In the genomic region with DNA sequence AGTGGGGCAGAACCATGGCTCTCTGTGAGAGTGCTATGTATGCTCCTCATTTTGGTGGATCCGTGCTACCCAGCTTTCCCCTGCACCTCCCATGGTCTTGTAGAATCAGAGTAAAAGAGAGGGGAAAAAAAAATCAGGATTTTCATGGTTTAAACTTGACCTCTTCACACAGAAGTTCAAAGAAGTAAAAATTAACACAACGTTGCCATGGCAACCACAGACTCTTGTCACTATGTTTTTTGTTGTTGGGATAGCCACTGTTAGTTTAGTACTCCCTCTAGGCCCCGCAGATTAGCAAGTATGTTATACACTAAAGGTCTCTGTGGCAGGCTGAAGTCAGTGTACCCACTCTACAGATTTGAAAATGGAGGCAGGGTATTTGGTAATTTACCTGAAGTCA, we compare ENCODE assay signal across 7 mouse cellular contexts. TPM values are rescaled to one million over a fixed set of nuclear protein-coding genes. Genes with fewer than 3 reads are reported as not detected.
DNase-seq lines count a peak whose midpoint lies in the region; ATAC-seq and TF ChIP-seq lines count a peak whose summit lies in the region.
"Not testable (repeated sequence)": the region's sequence is repeated elsewhere in the genome, so short reads cannot be mapped to it uniquely, and the experiment has no call there.

No protein-coding gene starts in this region.

- TF ChIP-seq CTCF in forebrain, postnatal 0 days (IDR thresholded peaks at IDR 0.05; ENCODE audit: low read depth); kidney, postnatal 0 days (IDR thresholded peaks at IDR 0.05; ENCODE audit: low read depth); lung, embryonic 14.5 days (IDR thresholded peaks at IDR 0.05; ENCODE audit: low read depth): not testable (repeated sequence)

- DNase-seq in ES-CJ7 (ENCODE audit: low read depth, low spot score) (peak; percentile 39), ZHBTc4 (ENCODE audit: low read depth, low spot score) (peak; percentile 66)
- DNase-seq in embryo, embryonic 11 days: peak; percentile 42
- peak; percentile 5 for DNase-seq in forebrain, postnatal 0 days
- peak; percentile 57 for DNase-seq in kidney, postnatal 0 days (ENCODE audit: low spot score)
- DNase-seq in lung, embryonic 14.5 days: peak; percentile 75
- DNase-seq in midbrain, embryonic 14.5 days: peak; percentile 45

- not testable (repeated sequence) for H3K27me3 ChIP-seq in forebrain, postnatal 0 days (ENCODE audit: insufficient read depth, low read length); kidney, postnatal 0 days (ENCODE audit: insufficient read depth, low read length); lung, embryonic 14.5 days (ENCODE audit: insufficient read depth, low read length); midbrain, embryonic 14.5 days (ENCODE audit: control insufficient read depth, insufficient read depth, low read length)

- not testable (repeated sequence) for H3K4me1 ChIP-seq in forebrain, postnatal 0 days (ENCODE audit: insufficient read depth); kidney, postnatal 0 days (replicated peaks; ENCODE audit: insufficient read depth, low read length); lung, embryonic 14.5 days (ENCODE audit: insufficient read depth); midbrain, embryonic 14.5 days (ENCODE audit: control insufficient read depth, insufficient read depth, low read length)

- not testable (repeated sequence) for ATAC-seq in forebrain, postnatal 0 days; kidney, postnatal 0 days (replicated peaks; ENCODE audit: low FRiP score, low read depth); lung, embryonic 14.5 days (ENCODE audit: insufficient read depth); midbrain, embryonic 14.5 days (ENCODE audit: low FRiP score, low TSS enrichment)

- not testable (repeated sequence) for H3K4me2 ChIP-seq in forebrain, postnatal 0 days (ENCODE audit: low read depth); kidney, postnatal 0 days (ENCODE audit: low read length); lung, embryonic 14.5 days; midbrain, embryonic 14.5 days (ENCODE audit: low read length)

- 78% methylated on average over 2 of the region's 3 CpGs for WGBS in forebrain, postnatal 0 days
- 79% methylated on average over 2 of the region's 3 CpGs for WGBS in kidney, postnatal 0 days
- 76% methylated on average over 2 of the region's 3 CpGs for WGBS in lung, embryonic 14.5 days
- WGBS in midbrain, embryonic 14.5 days: 71% methylated on average over 2 of the region's 3 CpGs

- H3K9me3 ChIP-seq in forebrain, postnatal 0 days (ENCODE audit: low read length); kidney, postnatal 0 days (replicated peaks; ENCODE audit: low read length); lung, embryonic 14.5 days (ENCODE audit: low read depth, low read length); midbrain, embryonic 14.5 days (ENCODE audit: control insufficient read depth, low read length): not testable (repeated sequence)

- H3K27ac ChIP-seq in forebrain, postnatal 0 days (ENCODE audit: low read depth, low read length); kidney, postnatal 0 days; lung, embryonic 14.5 days (ENCODE audit: low read depth); midbrain, embryonic 14.5 days (replicated peaks; ENCODE audit: low read depth, low read length): not testable (repeated sequence)

- not testable (repeated sequence) for H3K9ac ChIP-seq in forebrain, postnatal 0 days; kidney, postnatal 0 days (ENCODE audit: low read depth, low read length); lung, embryonic 14.5 days; midbrain, embryonic 14.5 days (replicated peaks; ENCODE audit: low read length)

- H3K36me3 ChIP-seq in forebrain, postnatal 0 days (ENCODE audit: insufficient read depth); kidney, postnatal 0 days (ENCODE audit: insufficient read depth, low read length); lung, embryonic 14.5 days (ENCODE audit: insufficient read depth); midbrain, embryonic 14.5 days (ENCODE audit: control insufficient read depth, insufficient read depth, low read length): not testable (repeated sequence)

- not testable (repeated sequence) for H3K4me3 ChIP-seq in forebrain, postnatal 0 days (ENCODE audit: low read depth, low read length); kidney, postnatal 0 days (replicated peaks; ENCODE audit: low read depth, low read length); lung, embryonic 14.5 days (ENCODE audit: low read depth, low read length); midbrain, embryonic 14.5 days (replicated peaks; ENCODE audit: low read depth, low read length)

RNA-seq across cellular contexts. Expression of gene Dynlt1b, which starts 4.6 kb away (rescaled TPM):
- total RNA-seq in forebrain, postnatal 0 days (2014; rRNA removed): 431 and 543 TPM in 2 replicates
- polyA plus RNA-seq in forebrain, postnatal 0 days (2015; fragmentation: Nextera tagmentation; extraction: Ambion mirVana): 1,167 and 1,337 TPM in 2 replicates
- polyA plus RNA-seq in kidney, postnatal 0 days (2015; fragmentation: Nextera tagmentation; extraction: Ambion mirVana): 569 and 632 TPM in 2 replicates
- 579 and 584 TPM in 2 replicates for polyA plus RNA-seq in lung, embryonic 14.5 days (2014; fragmentation: Nextera tagmentation; extraction: Ambion mirVana)
- polyA plus RNA-seq in midbrain, embryonic 14.5 days (2014; fragmentation: Nextera tagmentation; extraction: Ambion mirVana): 1,329 and 1,495 TPM in 2 replicates

Comparison
In these comparisons a context has a peak if more than half of its experiments do, and no peak if none do; other contexts are left out.
1. DNase-seq: peak in every context shown above with its lines; median percentile 75 in lung, embryonic 14.5 days; 66 in ZHBTc4; 57 in kidney, postnatal 0 days; 45 in midbrain, embryonic 14.5 days; 42 in embryo, embryonic 11 days; 39 in ES-CJ7; 5 in forebrain, postnatal 0 days.